Mouse (Mus musculus) kidney, adult 2 months (tissue): ENCODE data around the gene Ggt5. TPM values are rescaled to one million over a fixed set of nuclear protein-coding genes. Genes with fewer than 3 reads are reported as not detected.
A peak's percentile ranks its signal among the peaks of the same experiment; 100 is the strongest.

ENCODE experiments used
- DNase-seq: peaks from one replicate; pipeline ENCODE4 v3.0.0; 2021
- H3K27ac ChIP-seq: fragments of 200-500 bp; 2 replicates; pipeline ENCODE4 v1.5.1; 2012; ENCODE audit warnings: low read depth, low read length, control low read depth, inconsistent platforms; ENCODE audit not compliant: insufficient read depth
- H3K27me3 ChIP-seq: fragments of 200-500 bp; replicated peaks from 2 replicates; pipeline ENCODE4 v1.6.1; 2012; ENCODE audit warnings: mild to moderate bottlenecking, moderate library complexity, low read length, inconsistent platforms; ENCODE audit not compliant: control insufficient read depth, insufficient read depth
- H3K36me3 ChIP-seq: fragments of 200-500 bp; 2 replicates; pipeline ENCODE4 v1.6.1; 2012; ENCODE audit warnings: mild to moderate bottlenecking, moderate library complexity, low read length, inconsistent platforms; ENCODE audit not compliant: control insufficient read depth, insufficient read depth
- H3K4me1 ChIP-seq: fragments of 200-500 bp; 2 replicates; pipeline ENCODE4 v1.6.1; 2011; ENCODE audit warnings: low read length; ENCODE audit not compliant: control insufficient read depth, insufficient read depth
- H3K4me3 ChIP-seq: fragments of 200-500 bp; 2 replicates; pipeline ENCODE4 v1.5.1; 2011; ENCODE audit warnings: mild to moderate bottlenecking, low read depth, low read length, control low read depth; ENCODE audit not compliant: insufficient read depth
- CTCF ChIP-seq: fragments of 200-500 bp; conservative IDR thresholded peaks from 2 replicates; pipeline ENCODE4 v1.5.1; 2011; ENCODE audit warnings: low read depth, mild to moderate bottlenecking, control low read depth, low read length, moderate library complexity, mixed read lengths; ENCODE audit not compliant: insufficient read depth, insufficient read length
- POLR2A ChIP-seq: fragments of 200-500 bp; IDR thresholded peaks from one replicate; pipeline ENCODE4 v1.6.1; 2011; ENCODE audit warnings: low read depth, low read length, control low read depth
- WGBS: fragments of 180-500 bp; shearing (Covaris S2); methylation state at CpG from one replicate; pipeline ENCODE4 v1.1.7; 2018; 5-methylcytosine and 5-hydroxymethylcytosine counted together
- polyA plus RNA-seq: library from polyadenylated mRNA; depleted of rRNA; stranded (reverse); fragments of >200 nt; gene quantifications from 2 replicates; pipeline ENCODE4 v1.2.3, GENCODE M21; 2012

Ggt5 gene
- polyA plus RNA-seq, 1 experiment = 48.3 TPM

GRCm38 (mm10) chr10:75568029-75568428, 21.1 kb upstream of the Ggt5 start:
- Histone ChIP-seq H3K4me3 (peak overlapping the region; percentile 55), H3K27me3 (no peaks in the 10 kb centered on the region), H3K4me1 (peaks cover 23% of the 10 kb centered on the region; the same call in 1 of the 2 replicates), H3K36me3 (no peaks in the 10 kb centered on the region), H3K27ac (peak overlapping the region; percentile 73)
- DNase-seq = no peak
- TF ChIP-seq CTCF (no peak), POLR2A (no peak)
- WGBS = 22% methylated on average over 5 of the region's 5 CpGs

- peak; percentile 83 for DNase-seq
- WGBS = 10% methylated on average over 11 of the region's 11 CpGs
- H3K27me3 ChIP-seq = no peaks in the 10 kb centered on the region
- peaks cover 23% of the 10 kb centered on the region; the same call in 1 of the 2 replicates for H3K4me1 ChIP-seq
- peak overlapping the region; percentile 55 for H3K4me3 ChIP-seq
- H3K36me3 ChIP-seq = no peaks in the 10 kb centered on the region
- H3K27ac ChIP-seq = peak overlapping the region; percentile 80
- peak; percentile 65 for TF ChIP-seq POLR2A
- TF ChIP-seq CTCF = no peak
Observed at GRCm38 (mm10) chr10:75568441-75568840, 20.7 kb upstream of the Ggt5 start.

- H3K4me3 ChIP-seq = peak overlapping the region; percentile 55
- 18% methylated on average over 4 of the region's 4 CpGs for WGBS
Observed at GRCm38 (mm10) chr10:75568851-75569250, 20.3 kb upstream of the Ggt5 start.

DNA sequence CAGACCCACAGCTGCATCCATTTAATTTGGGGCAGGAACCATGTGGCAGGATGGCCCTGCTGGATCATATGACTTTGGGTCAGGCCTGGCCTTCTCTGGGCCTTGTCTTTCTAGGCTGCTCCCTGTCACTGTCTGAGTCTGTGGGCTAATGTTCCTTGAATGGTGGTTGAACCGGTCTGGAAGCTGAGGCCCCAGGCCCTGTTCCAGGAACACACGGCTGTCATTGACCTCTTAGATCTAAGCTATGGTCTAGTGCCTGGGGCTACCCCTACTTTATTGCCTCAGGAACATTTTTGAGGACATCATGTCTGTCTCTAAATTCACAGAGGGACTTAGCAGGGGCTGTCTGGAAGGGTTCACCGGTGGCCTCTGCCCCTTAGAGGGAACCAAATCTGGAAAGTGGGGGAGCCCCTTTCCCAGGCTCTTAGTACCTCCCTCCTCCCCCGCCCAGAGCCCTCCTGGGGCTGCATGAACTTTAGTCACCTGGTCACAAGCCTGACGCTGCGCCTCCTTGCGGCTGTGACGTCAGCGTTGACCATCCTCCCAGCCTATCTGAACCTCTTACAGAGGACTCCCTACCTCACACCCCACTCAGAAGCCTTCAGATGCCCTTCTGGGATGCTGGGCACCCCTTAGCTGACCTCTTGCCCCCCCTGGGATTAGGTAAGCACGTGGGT, 18.0 kb upstream of the Ggt5 start:
- Histone ChIP-seq H3K27ac (peak overlapping the region; percentile 90), H3K4me3 (peak overlapping the region; percentile 57), H3K36me3 (no peaks in the 10 kb centered on the region), H3K27me3 (no peaks in the 10 kb centered on the region), H3K4me1 (peaks cover 10% of the 10 kb centered on the region; the same call in 1 of the 2 replicates)
- WGBS = 29% methylated on average over 10 of the region's 10 CpGs
- TF ChIP-seq CTCF = no peak
- no peak for TF ChIP-seq POLR2A
- peak; percentile 91 for DNase-seq

More at GRCm38 (mm10) chr10:75568851-75569250, 20.3 kb upstream of the Ggt5 start:
- TF ChIP-seq POLR2A (no peak), CTCF (no peak)
- H3K27me3 ChIP-seq = no peaks in the 10 kb centered on the region
- peak overlapping the region; percentile 80 for H3K27ac ChIP-seq
- peak; percentile 47 for DNase-seq
- no peaks in the 10 kb centered on the region for H3K36me3 ChIP-seq
- peaks cover 21% of the 10 kb centered on the region; the same call in 1 of the 2 replicates for H3K4me1 ChIP-seq

GRCm38 (mm10) chr10:75571937-75572336, 17.2 kb upstream of the Ggt5 start:
- WGBS = 39% methylated on average over 9 of the region's 9 CpGs
- no peaks in the 10 kb centered on the region for H3K36me3 ChIP-seq
- no peak for TF ChIP-seq CTCF
- no peak for TF ChIP-seq POLR2A
- peak overlapping the region; percentile 90 for H3K27ac ChIP-seq
- H3K4me3 ChIP-seq = peak overlapping the region; percentile 57
- no peak for DNase-seq
- peaks cover 10% of the 10 kb centered on the region; the same call in 1 of the 2 replicates for H3K4me1 ChIP-seq
- no peaks in the 10 kb centered on the region for H3K27me3 ChIP-seq

- peak overlapping the region; percentile 24 for H3K4me3 ChIP-seq
- WGBS = 37% methylated on average over 10 of the region's 10 CpGs
- peaks cover 10% of the 10 kb centered on the region; the same call in 1 of the 2 replicates for H3K4me1 ChIP-seq
- peak overlapping the region; percentile 90 for H3K27ac ChIP-seq
- no peaks in the 10 kb centered on the region for H3K36me3 ChIP-seq
- no peaks in the 10 kb centered on the region for H3K27me3 ChIP-seq
- TF ChIP-seq POLR2A = no peak
- TF ChIP-seq CTCF = no peak
- peak; percentile 95 for DNase-seq
Observed at GRCm38 (mm10) chr10:75573181-75573580, 16.0 kb upstream of the Ggt5 start.

GRCm38 (mm10) chr10:75573965-75574364, 15.2 kb upstream of the Ggt5 start:
- TF ChIP-seq CTCF = no peak
- TF ChIP-seq POLR2A = no peak
- Histone ChIP-seq H3K27ac (peak overlapping the region; percentile 28; the same call in 1 of the 2 replicates), H3K27me3 (no peaks in the 10 kb centered on the region), H3K4me1 (peaks cover 10% of the 10 kb centered on the region; the same call in 1 of the 2 replicates), H3K4me3 (peak overlapping the region; percentile 24; the same call in 1 of the 2 replicates), H3K36me3 (no peaks in the 10 kb centered on the region)
- peak; percentile 63 for DNase-seq
- WGBS = 55% methylated on average over 9 of the region's 9 CpGs
